Mouse (Mus musculus) left cerebral cortex, adult 2 months (tissue): ENCODE results near the gene Gpr68. TPM values are rescaled to one million over a fixed set of nuclear protein-coding genes. Genes with fewer than 3 reads are reported as not detected.
A peak's percentile ranks its signal among the peaks of the same experiment; 100 is the strongest.

Experiments used
- DNase-seq, 2 experiments: peaks; one replicate each; pipeline ENCODE4 v3.0.0; 2021 to 2022; ENCODE audit warnings: low spot score in 2 of 2, mixed read lengths in 1 of 2; ENCODE audit errors: extremely low spot score in 1 of 2
- H3K27ac ChIP-seq: fragments of 200-600 bp; 2 replicates; pipeline ENCODE4 v1.8.1; 2022
- H3K4me3 ChIP-seq: fragments of 200-600 bp; 2 replicates; pipeline ENCODE4 v1.8.1; 2022
- CTCF ChIP-seq: fragments of 200-600 bp; IDR thresholded peaks from 2 replicates; pipeline ENCODE4 v1.8.1; 2022; ENCODE audit warnings: antibody characterized with exemption, mild to moderate bottlenecking, moderate library complexity
- intact Hi-C: fragments of 180-260 bp; cut with DNase I; formaldehyde crosslinking; loops from one replicate; pipeline ENCODE4 v1.15.1; 2025
- total RNA-seq, 2 experiments: library from RNA; stranded (reverse); gene quantifications; 2 replicates each; pipeline ENCODE4 v1.2.3; 2021

The Gpr68 gene
- total RNA-seq, 2 experiments from 2014 or later, result 14.0 to 15.6 TPM

GRCm38 (mm10) chr12:100908298-100909034 is 468 bp upstream of the Gpr68 start:
- H3K27ac ChIP-seq, result peak overlapping the region; percentile 65
- intact Hi-C loops, result no loop called here
- no peak for DNase-seq
- peak overlapping the region; percentile 54 for H3K4me3 ChIP-seq
- no peak for TF ChIP-seq CTCF

GRCm38 (mm10) chr12:100906861-100907260 is 1.1 kb downstream of the Gpr68 start:
- intact Hi-C loops, result no loop called here
- no peak overlapping the region for H3K4me3 ChIP-seq
- no peak overlapping the region for H3K27ac ChIP-seq
- no peak for DNase-seq
- TF ChIP-seq CTCF, result no peak

- no peak for TF ChIP-seq CTCF
- no peak for DNase-seq
- Histone ChIP-seq H3K4me3 (no peak overlapping the region), H3K27ac (no peak overlapping the region)
- intact Hi-C loops, result no loop called here
Observed at GRCm38 (mm10) chr12:100903761-100904160, 4.2 kb downstream of the Gpr68 start.

GRCm38 (mm10) chr12:100901386-100901785 is 6.6 kb downstream of the Gpr68 start:
- DNase-seq, result no peak
- no peak for TF ChIP-seq CTCF
- H3K4me3 ChIP-seq, result no peak overlapping the region
- no peak overlapping the region for H3K27ac ChIP-seq
- intact Hi-C loops, result no loop called here

- Histone ChIP-seq H3K27ac (no peak overlapping the region), H3K4me3 (no peak overlapping the region)
- intact Hi-C loops, result no loop called here
- DNase-seq, result no peak
- no peak for TF ChIP-seq CTCF
Observed at GRCm38 (mm10) chr12:100900901-100901300, 7.1 kb downstream of the Gpr68 start.

GRCm38 (mm10) chr12:100899111-100899640 is 8.8 kb downstream of the Gpr68 start:
- peak overlapping the region; percentile 69 for H3K4me3 ChIP-seq
- no peak for TF ChIP-seq CTCF
- DNase-seq, result peak; percentile 29 to 53
- peak overlapping the region; percentile 89 for H3K27ac ChIP-seq
- intact Hi-C loops, result no loop called here

- no peak for DNase-seq
- TF ChIP-seq CTCF, result no peak
- intact Hi-C loops, result no loop called here
- Histone ChIP-seq H3K4me3 (peak overlapping the region; percentile 69), H3K27ac (peak overlapping the region; percentile 89; the same call in 1 of the 2 replicates)
Observed at GRCm38 (mm10) chr12:100897736-100898650, 10.0 kb downstream of the Gpr68 start.

GRCm38 (mm10) chr12:100896661-100897060 is 11.3 kb downstream of the Gpr68 start:
- no peak overlapping the region for H3K27ac ChIP-seq
- no peak for TF ChIP-seq CTCF
- intact Hi-C loops, result no loop called here
- no peak overlapping the region for H3K4me3 ChIP-seq
- no peak for DNase-seq

GRCm38 (mm10) chr12:100895504-100895903 is 12.5 kb downstream of the Gpr68 start:
- H3K27ac ChIP-seq, result no peak overlapping the region
- no peak for DNase-seq
- no peak overlapping the region for H3K4me3 ChIP-seq
- no peak for TF ChIP-seq CTCF
- intact Hi-C loops, result no loop called here

- no peak for DNase-seq
- intact Hi-C loops, result no loop called here
- H3K4me3 ChIP-seq, result no peak overlapping the region
- no peak for TF ChIP-seq CTCF
- H3K27ac ChIP-seq, result no peak overlapping the region
Observed at GRCm38 (mm10) chr12:100890548-100890947, 17.4 kb downstream of the Gpr68 start.

GRCm38 (mm10) chr12:100887801-100888258 is 20.2 kb downstream of the Gpr68 start:
- Histone ChIP-seq H3K27ac (peak overlapping the region; percentile 70), H3K4me3 (peak overlapping the region; percentile 39)
- no peak; the same call in 1 of the 2 replicates for TF ChIP-seq CTCF
- peak; percentile 50 to 72 for DNase-seq
- intact Hi-C loops, result loop anchor here (1.0 kb wide), 1 partner anchor 23 kb away; no protein-coding TSS in a partner anchor

- Histone ChIP-seq H3K27ac (no peak overlapping the region; the same call in 1 of the 2 replicates), H3K4me3 (peak overlapping the region; percentile 23; the same call in 1 of the 2 replicates)
- no peak for DNase-seq
- intact Hi-C loops, result loop anchor here (1.0 kb wide), 1 partner anchor 24 kb away; no protein-coding TSS in a partner anchor
- TF ChIP-seq CTCF, result no peak
Observed at GRCm38 (mm10) chr12:100886877-100887276, 21.1 kb downstream of the Gpr68 start.
